In genomic region chr19:24899578-24900544, GRCm38 (mm10) we compare ENCODE assay signal across 10 mouse cellular contexts. TPM values are rescaled to one million over a fixed set of nuclear protein-coding genes. Genes with fewer than 3 reads are reported as not detected.
DNase-seq lines count a peak whose midpoint lies in the region; ATAC-seq and TF ChIP-seq lines count a peak whose summit lies in the region.
"Had no signal": no experiment of that assay in that cellular context is flagged by ENCODE, and none has a peak within 500 bp of the region (broad histone marks: within the 10 kb centered on the region; RNA-seq: fewer than 3 reads in every experiment).

No protein-coding gene starts in this region.

- no peak for TF ChIP-seq POLR2A in ES-Bruce4 (IDR thresholded peaks at IDR 0.05; ENCODE audit: insufficient read depth, low read length)

- no peak overlapping the region for H3K27ac ChIP-seq in ES-Bruce4 (ENCODE audit: insufficient read depth, low read length)
- H3K27ac ChIP-seq in forebrain, embryonic 12.5 days, result no peak overlapping the region
- H3K27ac ChIP-seq in intestine, embryonic 16.5 days (ENCODE audit: low read length), result no peak overlapping the region
- H3K27ac ChIP-seq in midbrain, embryonic 10.5 days (replicated peaks), result peak overlapping the region; percentile 77

- H3K27me3 ChIP-seq in ES-Bruce4 (ENCODE audit: control insufficient read depth, insufficient read depth, low read length, poor library complexity, severe bottlenecking), result peaks cover 17% of the 10 kb centered on the region
- H3K27me3 ChIP-seq in forebrain, embryonic 12.5 days, result peaks cover 92% of the 10 kb centered on the region
- H3K27me3 ChIP-seq in intestine, embryonic 16.5 days (replicated peaks; ENCODE audit: control insufficient read depth, insufficient read depth, low read length), result peaks cover 67% of the 10 kb centered on the region
- peaks cover 100% of the 10 kb centered on the region for H3K27me3 ChIP-seq in midbrain, embryonic 10.5 days (ENCODE audit: low read depth, poor library complexity, severe bottlenecking)

- no peaks in the 10 kb centered on the region for H3K36me3 ChIP-seq in ES-Bruce4 (ENCODE audit: control insufficient read depth, insufficient read depth, low read length, poor library complexity, severe bottlenecking)
- H3K36me3 ChIP-seq in forebrain, embryonic 12.5 days (replicated peaks), result no peaks in the 10 kb centered on the region
- no peaks in the 10 kb centered on the region for H3K36me3 ChIP-seq in intestine, embryonic 16.5 days (ENCODE audit: control insufficient read depth, insufficient read depth, low read length)
- no peaks in the 10 kb centered on the region for H3K36me3 ChIP-seq in midbrain, embryonic 10.5 days

- H3K4me1 ChIP-seq in ES-Bruce4 (ENCODE audit: control insufficient read depth, insufficient read depth, low read length), result no peaks in the 10 kb centered on the region
- H3K4me1 ChIP-seq in forebrain, embryonic 12.5 days, result peaks cover 26% of the 10 kb centered on the region
- H3K4me1 ChIP-seq in intestine, embryonic 16.5 days (ENCODE audit: control insufficient read depth, insufficient read depth, low read length), result peaks cover 20% of the 10 kb centered on the region
- H3K4me1 ChIP-seq in midbrain, embryonic 10.5 days, result peaks cover 49% of the 10 kb centered on the region

- TF ChIP-seq EP300 in ES-Bruce4 (IDR thresholded peaks at IDR 0.05; ENCODE audit: insufficient read depth, low read depth, low read length), result no peak

- intact Hi-C loops in left cerebral cortex, postnatal 10 days (cut with DNase I), result loop anchor here (5.0 to 10.0 kb wide), 2 partner anchors 705 to 772 kb away; partner anchors contain the start of gene Dmrt2

- H3K9ac ChIP-seq in ES-Bruce4 (ENCODE audit: low read depth, poor library complexity, severe bottlenecking), result no peak overlapping the region
- 0 out of 2 replicates have a peak overlapping the region, but pooled peaks have one; percentile 12 for H3K9ac ChIP-seq in forebrain, embryonic 12.5 days
- no peak overlapping the region for H3K9ac ChIP-seq in intestine, embryonic 16.5 days (ENCODE audit: low read depth, low read length)

- no peak for TF ChIP-seq CTCF in ES-Bruce4 (IDR thresholded peaks at IDR 0.05; ENCODE audit: low read depth, low read length)

- H3K4me3 ChIP-seq in ES-Bruce4 (ENCODE audit: low read depth, low read length), result peak overlapping the region; percentile 50
- H3K4me3 ChIP-seq in forebrain, embryonic 12.5 days (replicated peaks), result peak overlapping the region; percentile 46
- H3K4me3 ChIP-seq in intestine, embryonic 16.5 days (ENCODE audit: low read length), result peak overlapping the region; percentile 38
- peak overlapping the region; percentile 64 for H3K4me3 ChIP-seq in midbrain, embryonic 10.5 days

- peak overlapping the region; percentile 82 for H3K4me2 ChIP-seq in forebrain, embryonic 12.5 days
- peak overlapping the region; percentile 51 for H3K4me2 ChIP-seq in intestine, embryonic 16.5 days (ENCODE audit: low read depth, low read length)

- peak; percentile 53; the same call in 1 of the 2 replicates for ATAC-seq in forebrain, embryonic 12.5 days (ENCODE audit: low FRiP score)
- ATAC-seq in intestine, embryonic 16.5 days, result peak; percentile 46; the same call in 1 of the 2 replicates

- no peaks in the 10 kb centered on the region for H3K9me3 ChIP-seq in ES-Bruce4 (replicated peaks; ENCODE audit: control insufficient read depth, insufficient read depth, low read length, poor library complexity, severe bottlenecking)
- no peaks in the 10 kb centered on the region for H3K9me3 ChIP-seq in forebrain, embryonic 12.5 days
- H3K9me3 ChIP-seq in intestine, embryonic 16.5 days (ENCODE audit: control insufficient read depth, low read length), result no peaks in the 10 kb centered on the region
- no peaks in the 10 kb centered on the region for H3K9me3 ChIP-seq in midbrain, embryonic 10.5 days (replicated peaks)

- under 1% methylated on average over 84 of the region's 84 CpGs for whole genome bisulfite sequencing in forebrain, embryonic 12.5 days
- WGBS in intestine, embryonic 16.5 days, result under 1% methylated on average over 84 of the region's 84 CpGs
- WGBS in midbrain, embryonic 10.5 days, result under 1% methylated on average over 84 of the region's 84 CpGs

- DNase-seq in cerebellum, postnatal 10 days, result peak; percentile 29 to 42
- DNase-seq in cerebellum, postnatal 25 days, result no peak
- peak; percentile 77 for DNase-seq in midbrain, embryonic 10.5 days (ENCODE audit: low spot score)
- DNase-seq in yolk sac, embryonic 10.5 days (ENCODE audit: low spot score), result peak; percentile 20
- no peak for DNase-seq in left cerebral cortex, postnatal 10 days (ENCODE audit: extremely low spot score in 1 of 2, low spot score in 2 of 2)

RNA-seq across cellular contexts. Expression of gene Foxd4, which starts 1.1 kb away (rescaled TPM):
- not detected in 2 replicates for polyA plus RNA-seq in ES-Bruce4 (2011; ENCODE audit: insufficient read depth, insufficient read length, low read depth, missing spikeins)
- polyA plus RNA-seq in forebrain, embryonic 12.5 days (2016; fragmentation: Nextera tagmentation; extraction: Ambion mirVana), result 0.09 TPM in 1 of 2 replicates, not detected in the other
- polyA plus RNA-seq in intestine, embryonic 16.5 days (2015; fragmentation: Nextera tagmentation; extraction: Ambion mirVana), result not detected in 2 replicates
- polyA plus RNA-seq in midbrain, embryonic 10.5 days (2016; fragmentation: Nextera tagmentation; extraction: Ambion mirVana), result 1.00 and 1.2 TPM in 2 replicates
- not detected for total RNA-seq in left cerebral cortex, postnatal 10 days (2021)
- polyA plus RNA-seq: C2C12; gonadal fat pad, adult 2 months had no signal

RNA-seq across cellular contexts. Expression of gene Gm10053, which starts 24.4 kb away (rescaled TPM):
- 200 and 230 TPM in 2 replicates for polyA plus RNA-seq in ES-Bruce4 (2011; ENCODE audit: insufficient read depth, insufficient read length, low read depth, missing spikeins)
- 211 and 224 TPM in 2 replicates for polyA plus RNA-seq in forebrain, embryonic 12.5 days (2016; fragmentation: Nextera tagmentation; extraction: Ambion mirVana)
- polyA plus RNA-seq in intestine, embryonic 16.5 days (2015; fragmentation: Nextera tagmentation; extraction: Ambion mirVana), result 316 and 355 TPM in 2 replicates
- 293 and 344 TPM in 2 replicates for polyA plus RNA-seq in midbrain, embryonic 10.5 days (2016; fragmentation: Nextera tagmentation; extraction: Ambion mirVana)
- 100 to 1,000 TPM; 226 to 239 TPM for total RNA-seq in left cerebral cortex, postnatal 10 days (2021)

RNA-seq across cellular contexts. Expression of gene Pgm5, which starts 38.2 kb away (rescaled TPM):
- 0.18 and 0.59 TPM in 2 replicates for polyA plus RNA-seq in ES-Bruce4 (2011; ENCODE audit: insufficient read depth, insufficient read length, low read depth, missing spikeins)
- 0.21 and 0.61 TPM in 2 replicates for polyA plus RNA-seq in forebrain, embryonic 12.5 days (2016; fragmentation: Nextera tagmentation; extraction: Ambion mirVana)
- polyA plus RNA-seq in intestine, embryonic 16.5 days (2015; fragmentation: Nextera tagmentation; extraction: Ambion mirVana), result 3.0 and 4.8 TPM in 2 replicates
- 0.17 and 0.22 TPM in 2 replicates for polyA plus RNA-seq in midbrain, embryonic 10.5 days (2016; fragmentation: Nextera tagmentation; extraction: Ambion mirVana)
- 1 to 10 TPM; 3.1 to 4.3 TPM for total RNA-seq in left cerebral cortex, postnatal 10 days (2021)

Comparison
In these comparisons a context has a peak if more than half of its experiments do, and no peak if none do; other contexts are left out.
1. DNase-seq: peak in cerebellum, postnatal 10 days (2 of 2), midbrain, embryonic 10.5 days (single experiment) and yolk sac, embryonic 10.5 days (single experiment); none in cerebellum, postnatal 25 days (0 of 2) and left cerebral cortex, postnatal 10 days (0 of 2).
2. Peak in every context shown above with its lines, with median percentiles within 50 percentile points of each other: H3K4me3 ChIP-seq.